Mouse (Mus musculus): Measurements from ENCODE around the gene Galnt17. TPM values are rescaled to one million over a fixed set of nuclear protein-coding genes. Genes with fewer than 3 reads are reported as not detected.
A peak's percentile ranks its signal among the peaks of the same experiment; 100 is the strongest.

Gene Galnt17
- 10 to 100 TPM; 36.4 to 38.6 TPM for total RNA-seq (2021)
- long read RNA-seq, experiment 1, partial matches to known transcripts, result 1 of 4 reads
- long read RNA-seq, experiment 1, other reads (novel, unspliced or antisense), result 3 of 4 reads
- long read RNA-seq, experiment 2, partial matches to known transcripts, result 0 of 3 reads
- long read RNA-seq, experiment 2, other reads (novel, unspliced or antisense), result 2 of 3 reads

DNA sequence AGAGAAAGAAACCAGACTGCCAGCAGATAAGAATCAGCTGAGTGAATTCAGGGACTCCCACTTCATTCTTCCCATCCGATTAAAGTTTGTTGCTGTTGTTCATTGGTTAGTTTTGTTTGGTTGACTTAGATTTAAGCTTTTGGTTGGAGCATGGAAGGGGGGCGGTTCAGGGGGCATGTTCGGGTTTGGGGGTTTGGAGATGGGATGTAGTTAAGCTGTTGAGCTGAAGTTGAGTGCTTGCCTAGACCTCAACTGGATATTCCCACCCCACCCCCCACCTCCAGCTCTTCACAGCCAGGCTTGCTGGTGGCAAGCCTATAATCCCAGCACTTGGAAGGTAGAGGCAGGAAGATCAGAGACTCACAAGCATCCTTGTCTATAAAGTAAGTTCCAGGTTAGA, at the start of gene Galnt17:
Gene Galnt17 (minus strand): TSS at position 101 of the 400 bp plus-strand sequence.
- Histone ChIP-seq H3K27ac (peak within 1 kb of the TSS; percentile 94), H3K4me3 (peak within 1 kb of the TSS; percentile 80)
- no peak for DNase-seq (ENCODE audit: extremely low spot score in 1 of 2, low spot score in 2 of 2)
- TF ChIP-seq CTCF (IDR thresholded peaks at IDR 0.05), result no peak
- intact Hi-C loops (cut with DNase I), result loop anchor here (5.0 kb wide), 1 partner anchor 301 kb away; no protein-coding TSS in a partner anchor

DNA sequence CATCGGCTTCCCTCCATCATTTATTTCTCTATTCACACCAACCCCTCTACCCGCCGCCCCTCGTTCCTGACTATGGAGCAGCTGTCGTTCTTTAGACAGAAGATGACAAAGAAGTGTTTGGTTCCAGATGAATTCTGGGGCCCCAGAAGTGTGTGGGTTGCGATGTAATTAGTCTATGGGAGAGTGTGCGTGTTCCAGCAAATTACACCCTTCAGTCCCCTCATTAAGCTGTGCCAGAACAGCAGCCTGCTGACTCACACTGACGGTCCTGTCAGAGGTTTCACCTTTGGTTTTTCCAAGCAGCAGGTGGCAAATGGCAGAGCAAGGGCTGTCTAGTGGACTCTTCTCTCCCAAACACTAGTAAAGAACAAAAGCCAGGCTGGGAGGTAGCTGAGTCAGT, 26.2 kb upstream of the Galnt17 start:
- DNase-seq (ENCODE audit: extremely low spot score in 1 of 2, low spot score in 2 of 2), result peak in 1 of 2 experiments; percentile 10
- intact Hi-C loops (cut with DNase I), result no loop called here

DNA sequence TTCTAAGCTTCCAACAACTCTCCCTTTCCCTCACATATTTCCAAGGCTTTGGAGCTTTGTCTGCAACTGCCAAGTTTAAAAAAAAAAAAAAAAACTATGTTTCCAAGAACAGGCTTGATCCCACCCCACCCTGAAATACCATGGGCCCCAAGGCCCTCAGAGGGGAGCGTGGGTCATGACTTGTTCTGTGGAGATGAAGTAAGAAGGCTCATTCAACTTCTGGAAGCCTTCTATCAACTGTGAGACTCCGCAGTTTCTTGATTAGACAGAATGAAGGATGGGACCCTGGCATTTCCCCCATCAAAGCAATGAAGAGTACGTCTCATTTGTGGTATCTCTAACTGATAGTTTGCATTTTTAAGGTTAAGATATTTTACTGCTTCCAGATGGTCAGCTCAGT, 13.0 kb upstream of the Galnt17 start:
- DNase-seq (ENCODE audit: extremely low spot score in 1 of 2, low spot score in 2 of 2), result no peak
- Histone ChIP-seq H3K27ac (no peak overlapping the region), H3K4me3 (no peak overlapping the region)
- TF ChIP-seq CTCF (IDR thresholded peaks at IDR 0.05), result no peak
- intact Hi-C loops (cut with DNase I), result no loop called here

More for the DNA sequence above, 26.2 kb upstream of the Galnt17 start:
- no peak overlapping the region for H3K27ac ChIP-seq
- H3K4me3 ChIP-seq, result no peak overlapping the region
- TF ChIP-seq CTCF (IDR thresholded peaks at IDR 0.05), result no peak

DNA sequence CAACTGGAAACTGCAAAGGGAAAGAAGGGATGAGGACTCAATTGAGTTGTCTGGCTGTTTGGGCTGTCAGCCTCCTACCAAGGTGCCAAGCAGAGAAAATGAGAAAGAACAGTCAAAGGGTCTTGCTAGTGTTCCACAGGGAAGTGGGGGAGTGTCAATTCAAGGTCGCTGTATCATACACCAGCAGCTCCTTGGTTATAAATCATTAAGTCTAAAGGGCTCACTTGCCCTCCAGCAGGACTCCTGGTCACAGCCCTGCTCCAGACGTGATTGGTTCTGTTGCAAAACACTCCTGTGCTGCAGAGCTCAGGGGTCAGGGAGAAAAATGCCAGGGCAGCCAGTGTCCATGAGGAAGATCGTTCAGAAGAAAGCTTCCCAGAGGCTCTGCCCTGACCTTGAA, 11.3 kb upstream of the Galnt17 start:
- no peak for DNase-seq (ENCODE audit: extremely low spot score in 1 of 2, low spot score in 2 of 2)
- intact Hi-C loops (cut with DNase I), result no loop called here
- no peak for TF ChIP-seq CTCF (IDR thresholded peaks at IDR 0.05)
- Histone ChIP-seq H3K4me3 (no peak overlapping the region), H3K27ac (no peak overlapping the region)

DNA sequence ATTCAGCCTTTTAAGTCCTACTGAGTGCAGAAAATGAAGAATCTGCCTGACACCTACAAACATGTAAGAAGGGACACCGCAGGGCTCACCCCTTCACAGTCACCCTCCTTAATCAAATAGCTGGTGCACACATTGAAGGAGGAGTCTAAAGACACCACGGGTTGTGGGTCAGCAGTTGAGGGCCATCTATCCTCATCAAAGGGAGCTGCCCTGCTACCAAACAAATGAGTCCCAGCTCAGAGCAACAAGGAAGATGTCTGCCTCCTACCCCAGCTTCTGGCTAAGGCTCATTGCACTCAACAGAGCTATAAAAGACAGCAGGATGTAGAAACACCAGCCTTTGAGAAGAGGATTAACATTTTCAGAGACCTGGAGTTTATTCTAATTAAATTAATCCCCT, 10.8 kb upstream of the Galnt17 start:
- no peak overlapping the region for H3K4me3 ChIP-seq
- intact Hi-C loops (cut with DNase I), result no loop called here
- TF ChIP-seq CTCF (IDR thresholded peaks at IDR 0.05), result no peak
- no peak for DNase-seq (ENCODE audit: extremely low spot score in 1 of 2, low spot score in 2 of 2)
- H3K27ac ChIP-seq, result no peak overlapping the region

DNA sequence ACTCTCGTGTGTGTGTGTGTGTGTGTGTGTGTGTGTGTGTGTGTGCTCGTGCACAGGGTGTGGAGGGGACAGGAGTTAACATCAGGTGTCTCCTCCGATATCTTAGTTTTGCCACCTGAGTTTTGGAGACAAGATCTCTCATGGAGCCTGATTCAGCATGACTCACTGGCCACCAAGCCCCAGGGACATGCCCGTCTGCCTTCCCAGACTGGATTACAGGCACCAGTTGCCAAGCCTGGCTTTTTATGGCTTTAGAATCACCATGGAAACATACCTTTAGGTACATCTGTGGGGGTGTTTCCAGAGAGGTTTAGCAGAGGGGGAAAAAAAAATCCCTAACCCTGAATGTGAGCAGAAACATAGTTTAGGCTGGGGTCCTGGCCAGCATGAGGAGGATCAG, 6.7 kb upstream of the Galnt17 start:
- intact Hi-C loops (cut with DNase I), result no loop called here
- H3K4me3 ChIP-seq, result no peak overlapping the region
- peak; percentile 18 to 20 for DNase-seq (ENCODE audit: extremely low spot score in 1 of 2, low spot score in 2 of 2)
- TF ChIP-seq CTCF (IDR thresholded peaks at IDR 0.05), result no peak
- H3K27ac ChIP-seq, result no peak overlapping the region

DNA sequence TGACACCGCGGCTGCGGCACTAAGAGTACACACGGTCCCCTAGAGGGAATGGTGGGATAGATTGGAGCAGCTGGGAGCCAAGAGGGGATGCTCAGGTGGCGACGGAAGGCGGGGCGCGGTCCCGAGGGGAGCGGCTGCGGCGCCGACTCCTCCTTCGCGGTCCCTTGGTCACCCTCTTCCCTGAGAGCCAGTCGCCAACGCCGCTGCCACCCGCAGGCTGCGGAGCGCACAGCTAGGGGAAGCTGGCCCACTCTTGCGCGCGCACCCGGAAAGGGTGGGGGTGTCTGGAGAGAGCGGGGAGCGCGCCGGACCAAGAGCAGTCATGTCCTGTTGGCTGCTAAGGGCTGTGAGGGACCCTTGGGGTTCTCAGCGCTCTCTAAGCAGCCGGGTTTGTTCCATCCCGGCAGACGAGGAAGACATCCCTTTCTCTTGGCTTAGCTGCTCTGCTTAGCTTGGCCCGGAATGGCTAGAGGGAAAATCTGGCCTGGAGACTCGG, 593 bp downstream of the Galnt17 start:
- TF ChIP-seq CTCF (IDR thresholded peaks at IDR 0.05), result peak; percentile 26
- intact Hi-C loops (cut with DNase I), result loop anchor here (5.0 kb wide), 1 partner anchor 300 kb away; no protein-coding TSS in a partner anchor
- DNase-seq (ENCODE audit: extremely low spot score in 1 of 2, low spot score in 2 of 2), result peak; percentile 82 to 83
- H3K4me3 ChIP-seq, result peak overlapping the region; percentile 80
- peak overlapping the region; percentile 94 for H3K27ac ChIP-seq

DNA sequence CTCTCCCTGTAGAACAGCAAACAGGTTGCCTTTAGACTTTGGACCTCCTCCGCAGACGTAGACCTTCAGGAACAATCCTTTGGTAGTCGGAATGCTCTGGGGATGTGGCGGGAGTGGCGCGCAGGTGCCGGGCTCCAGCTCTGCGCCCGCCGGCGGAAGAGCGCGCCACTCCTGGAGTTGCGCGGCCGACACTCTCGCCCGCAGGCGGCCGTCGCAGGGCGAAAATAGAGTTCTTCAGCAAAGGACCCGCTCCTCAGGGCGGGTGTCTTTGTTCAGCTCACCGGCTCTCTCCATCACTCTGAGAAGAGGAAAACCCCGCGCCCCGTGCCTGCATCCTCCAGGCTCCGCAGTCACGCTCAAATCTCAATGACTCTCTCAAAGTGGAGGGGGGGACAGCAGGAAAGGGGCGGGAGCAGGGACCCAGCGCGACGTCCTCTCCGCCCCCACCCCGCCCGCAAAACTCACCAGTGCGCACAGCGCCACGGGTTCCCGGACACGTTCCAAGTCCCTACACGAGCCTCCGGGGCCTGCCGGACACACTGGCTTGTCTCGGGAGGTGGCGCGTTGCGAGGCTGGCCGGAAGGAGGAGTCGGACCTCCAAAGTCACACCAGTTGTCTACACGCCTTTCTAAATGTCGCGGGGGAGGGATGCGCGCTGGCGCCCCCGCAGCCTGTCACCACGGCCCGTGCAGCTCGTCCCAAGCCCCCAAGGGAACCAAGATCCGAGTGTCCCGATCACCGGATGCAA, 1.2 kb downstream of the Galnt17 start:
- intact Hi-C loops (cut with DNase I), result loop anchor here (5.0 kb wide), 1 partner anchor 300 kb away; no protein-coding TSS in a partner anchor
- TF ChIP-seq CTCF (IDR thresholded peaks at IDR 0.05), result no peak
- peak in 1 of 2 experiments; percentile 53 for DNase-seq (ENCODE audit: extremely low spot score in 1 of 2, low spot score in 2 of 2)
- peak overlapping the region; percentile 94 for H3K27ac ChIP-seq
- peak overlapping the region; percentile 80 for H3K4me3 ChIP-seq

DNA sequence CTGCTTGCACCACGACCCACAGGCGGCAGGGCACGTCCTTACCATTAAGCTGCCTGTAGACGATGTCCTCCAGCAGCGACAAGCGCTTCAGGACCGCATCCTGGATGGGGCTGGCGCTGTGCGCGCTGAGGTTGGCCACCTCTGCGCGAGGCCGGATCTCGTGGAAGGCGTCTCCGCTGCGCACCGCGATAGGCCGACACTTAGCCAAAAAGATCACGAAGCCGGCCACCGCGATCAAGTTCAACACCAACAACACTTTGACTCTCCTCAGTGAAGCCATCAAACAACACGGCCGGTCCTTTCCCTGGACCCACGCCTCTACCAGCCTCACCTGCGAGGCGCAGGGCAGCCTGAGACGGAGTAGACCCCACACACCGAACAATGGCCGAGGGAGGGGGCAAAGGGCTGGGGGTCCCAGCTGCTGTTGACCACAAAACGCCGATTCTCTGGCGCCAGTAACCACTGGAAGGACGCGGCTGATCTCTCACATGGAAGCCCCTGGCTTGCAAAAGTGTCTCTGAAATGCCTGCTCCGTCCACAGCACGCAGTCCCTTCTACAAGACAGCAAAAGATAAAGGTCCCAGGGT, 1.9 kb downstream of the Galnt17 start:
- Histone ChIP-seq H3K4me3 (peak overlapping the region; percentile 80), H3K27ac (peak overlapping the region; percentile 94; the same call in 1 of the 2 replicates)
- TF ChIP-seq CTCF (IDR thresholded peaks at IDR 0.05), result no peak
- DNase-seq (ENCODE audit: extremely low spot score in 1 of 2, low spot score in 2 of 2), result peak; percentile 21 to 26
- intact Hi-C loops (cut with DNase I), result loop anchor here (5.0 kb wide), 1 partner anchor 299 kb away; no protein-coding TSS in a partner anchor

DNA sequence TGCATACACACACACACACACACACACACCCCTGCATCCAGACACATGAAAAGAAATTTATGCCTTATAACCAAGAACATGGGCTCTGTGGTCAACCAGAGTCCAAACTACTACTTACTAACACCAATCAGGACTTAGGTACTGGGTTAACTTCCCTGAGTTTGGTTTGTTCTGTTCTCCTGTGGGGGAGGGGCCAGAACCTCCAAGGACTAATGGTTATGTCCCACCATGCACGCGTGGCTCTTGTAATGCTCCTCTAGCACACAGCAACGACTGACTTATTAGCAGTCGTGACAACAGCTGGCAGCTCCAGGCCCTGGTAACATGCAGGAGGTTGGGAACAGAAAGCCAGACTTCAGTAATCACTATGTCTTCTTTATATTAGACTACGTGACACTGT, 3.1 kb downstream of the Galnt17 start:
- intact Hi-C loops (cut with DNase I), result loop anchor here (5.0 kb wide), 1 partner anchor 298 kb away; no protein-coding TSS in a partner anchor

DNA sequence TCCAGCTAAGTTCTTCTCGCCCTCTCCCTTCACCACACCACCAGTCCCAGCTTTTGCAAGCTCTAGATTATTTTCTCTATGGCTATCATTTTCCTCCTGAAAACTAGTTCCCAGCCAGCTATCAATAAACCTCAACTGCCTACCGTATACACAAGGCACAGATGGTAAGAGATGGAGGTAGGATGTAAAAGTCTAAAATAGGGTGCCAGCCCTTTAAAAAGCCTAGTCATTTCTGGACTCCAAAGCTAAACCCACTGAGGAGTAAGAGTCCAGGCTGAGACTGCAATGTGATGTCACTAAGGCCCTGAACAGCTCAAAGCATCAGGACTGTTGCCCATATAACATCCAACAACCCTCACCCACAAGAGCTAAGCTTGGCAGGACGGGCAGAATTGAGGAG, 6.8 kb downstream of the Galnt17 start:
- Histone ChIP-seq H3K27ac (no peak overlapping the region), H3K4me3 (no peak overlapping the region)
- no peak for TF ChIP-seq CTCF (IDR thresholded peaks at IDR 0.05)
- intact Hi-C loops (cut with DNase I), result loop anchor here (5.0 kb wide), 1 partner anchor 126 kb away; no protein-coding TSS in a partner anchor
- no peak for DNase-seq (ENCODE audit: extremely low spot score in 1 of 2, low spot score in 2 of 2)

More for the DNA sequence above, 3.1 kb downstream of the Galnt17 start:
- Histone ChIP-seq H3K4me3 (peak overlapping the region; percentile 31; the same call in 1 of the 2 replicates), H3K27ac (no peak overlapping the region)
- no peak for TF ChIP-seq CTCF (IDR thresholded peaks at IDR 0.05)
- DNase-seq (ENCODE audit: extremely low spot score in 1 of 2, low spot score in 2 of 2), result no peak
